Mouse (Mus musculus): ENCODE data around the gene Rgma. TPM values are rescaled to one million over a fixed set of nuclear protein-coding genes. Genes with fewer than 3 reads are reported as not detected.

Gene Rgma
- 17.3 and 18.7 TPM in 2 replicates for polyA plus RNA-seq (2014; fragmentation: Nextera tagmentation; extraction: Ambion mirVana)

- Histone ChIP-seq H3K36me3 (ENCODE audit: control insufficient read depth, insufficient read depth, low read length) (no peaks in the 10 kb centered on the region), H3K4me2 (replicated peaks; ENCODE audit: low read depth, low read length) (peak within 1 kb of the TSS; percentile 99), H3K4me1 (ENCODE audit: control insufficient read depth, insufficient read depth, low read length) (peaks cover 8% of the 10 kb centered on the region; the same call in 1 of the 2 replicates), H3K4me3 (ENCODE audit: low read length) (peak within 1 kb of the TSS; percentile 55), H3K9me3 (ENCODE audit: control insufficient read depth, low read length) (no peaks in the 10 kb centered on the region), H3K27me3 (ENCODE audit: control insufficient read depth, insufficient read depth, low read length) (peaks cover 24% of the 10 kb centered on the region), H3K9ac (ENCODE audit: low read depth, low read length) (peak within 1 kb of the TSS; percentile 66), H3K27ac (ENCODE audit: low read depth, low read length) (no peak within 1 kb of the TSS)
- WGBS, result 1% methylated on average over 81 of the region's 85 CpGs
- ATAC-seq (ENCODE audit: low FRiP score, low TSS enrichment), result peak; percentile 74
Measured at GRCm38 (mm10) chr7:73375257-73376100, at the start of gene Rgma. Gene Rgma (plus strand): TSS chr7:73375509.

- Histone ChIP-seq H3K9me3 (ENCODE audit: control insufficient read depth, low read length) (peaks cover 3% of the 10 kb centered on the region; the same call in 1 of the 2 replicates), H3K4me2 (replicated peaks; ENCODE audit: low read depth, low read length) (no peak overlapping the region), H3K27me3 (ENCODE audit: control insufficient read depth, insufficient read depth, low read length) (no peaks in the 10 kb centered on the region), H3K4me3 (ENCODE audit: low read length) (no peak overlapping the region), H3K4me1 (ENCODE audit: control insufficient read depth, insufficient read depth, low read length) (peaks cover 22% of the 10 kb centered on the region), H3K36me3 (ENCODE audit: control insufficient read depth, insufficient read depth, low read length) (no peaks in the 10 kb centered on the region), H3K9ac (ENCODE audit: low read depth, low read length) (no peak overlapping the region), H3K27ac (ENCODE audit: low read depth, low read length) (peak overlapping the region; percentile 39; the same call in 1 of the 2 replicates)
- 65% methylated on average over 14 of the region's 14 CpGs for WGBS
- ATAC-seq (ENCODE audit: low FRiP score, low TSS enrichment), result no peak
Measured at GRCm38 (mm10) chr7:73326236-73326635, 49.1 kb upstream of the Rgma start.

- Histone ChIP-seq H3K9me3 (ENCODE audit: control insufficient read depth, low read length) (peaks cover under 1% of the 10 kb centered on the region; the same call in 1 of the 2 replicates), H3K4me3 (ENCODE audit: low read length) (no peak overlapping the region), H3K36me3 (ENCODE audit: control insufficient read depth, insufficient read depth, low read length) (no peaks in the 10 kb centered on the region), H3K9ac (ENCODE audit: low read depth, low read length) (no peak overlapping the region), H3K4me2 (replicated peaks; ENCODE audit: low read depth, low read length) (no peak overlapping the region), H3K27me3 (ENCODE audit: control insufficient read depth, insufficient read depth, low read length) (no peaks in the 10 kb centered on the region), H3K27ac (ENCODE audit: low read depth, low read length) (peak overlapping the region; percentile 39; the same call in 1 of the 2 replicates), H3K4me1 (ENCODE audit: control insufficient read depth, insufficient read depth, low read length) (peaks cover 24% of the 10 kb centered on the region)
- 32% methylated on average over 11 of the region's 11 CpGs for WGBS
- ATAC-seq (ENCODE audit: low FRiP score, low TSS enrichment), result no peak
Measured at GRCm38 (mm10) chr7:73326680-73327079, 48.6 kb upstream of the Rgma start.

GRCm38 (mm10) chr7:73327193-73327592 lies 48.1 kb upstream of the Rgma start:
- Histone ChIP-seq H3K27ac (ENCODE audit: low read depth, low read length) (no peak overlapping the region), H3K36me3 (ENCODE audit: control insufficient read depth, insufficient read depth, low read length) (no peaks in the 10 kb centered on the region), H3K4me3 (ENCODE audit: low read length) (no peak overlapping the region), H3K4me1 (ENCODE audit: control insufficient read depth, insufficient read depth, low read length) (peaks cover 26% of the 10 kb centered on the region), H3K4me2 (replicated peaks; ENCODE audit: low read depth, low read length) (no peak overlapping the region), H3K9me3 (ENCODE audit: control insufficient read depth, low read length) (no peaks in the 10 kb centered on the region), H3K27me3 (ENCODE audit: control insufficient read depth, insufficient read depth, low read length) (no peaks in the 10 kb centered on the region), H3K9ac (ENCODE audit: low read depth, low read length) (no peak overlapping the region)
- 43% methylated on average over 8 of the region's 8 CpGs for WGBS
- ATAC-seq (ENCODE audit: low FRiP score, low TSS enrichment), result 0 out of 2 replicates have a peak, but pooled peaks have one; percentile 43

DNA sequence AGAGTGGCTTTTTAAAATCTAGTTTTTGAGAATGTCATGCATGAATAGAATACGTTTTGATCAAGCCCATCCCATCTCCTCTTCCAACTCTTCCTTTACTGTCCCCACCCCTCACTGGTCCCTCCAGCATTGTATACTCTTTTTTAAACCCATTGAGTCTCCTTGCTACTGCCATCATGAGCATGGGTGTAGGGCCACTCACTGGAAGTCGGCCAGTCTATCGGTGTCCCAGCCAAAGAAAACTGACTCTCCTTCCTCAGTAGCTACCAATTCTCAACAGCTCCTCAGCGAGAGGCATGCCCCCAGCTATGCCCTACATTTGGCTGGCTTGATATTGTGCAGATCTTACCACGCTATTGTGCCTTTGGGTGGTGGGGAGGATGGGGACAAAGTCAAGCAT lies 47.7 kb upstream of the Rgma start:
- Histone ChIP-seq H3K4me3 (ENCODE audit: low read length) (no peak overlapping the region), H3K27ac (ENCODE audit: low read depth, low read length) (no peak overlapping the region), H3K4me2 (replicated peaks; ENCODE audit: low read depth, low read length) (no peak overlapping the region), H3K27me3 (ENCODE audit: control insufficient read depth, insufficient read depth, low read length) (no peaks in the 10 kb centered on the region), H3K9ac (ENCODE audit: low read depth, low read length) (no peak overlapping the region), H3K36me3 (ENCODE audit: control insufficient read depth, insufficient read depth, low read length) (no peaks in the 10 kb centered on the region), H3K4me1 (ENCODE audit: control insufficient read depth, insufficient read depth, low read length) (peaks cover 26% of the 10 kb centered on the region), H3K9me3 (ENCODE audit: control insufficient read depth, low read length) (no peaks in the 10 kb centered on the region)
- WGBS, result 86% methylated on average over 5 of the region's 5 CpGs
- no peak for ATAC-seq (ENCODE audit: low FRiP score, low TSS enrichment)

DNA sequence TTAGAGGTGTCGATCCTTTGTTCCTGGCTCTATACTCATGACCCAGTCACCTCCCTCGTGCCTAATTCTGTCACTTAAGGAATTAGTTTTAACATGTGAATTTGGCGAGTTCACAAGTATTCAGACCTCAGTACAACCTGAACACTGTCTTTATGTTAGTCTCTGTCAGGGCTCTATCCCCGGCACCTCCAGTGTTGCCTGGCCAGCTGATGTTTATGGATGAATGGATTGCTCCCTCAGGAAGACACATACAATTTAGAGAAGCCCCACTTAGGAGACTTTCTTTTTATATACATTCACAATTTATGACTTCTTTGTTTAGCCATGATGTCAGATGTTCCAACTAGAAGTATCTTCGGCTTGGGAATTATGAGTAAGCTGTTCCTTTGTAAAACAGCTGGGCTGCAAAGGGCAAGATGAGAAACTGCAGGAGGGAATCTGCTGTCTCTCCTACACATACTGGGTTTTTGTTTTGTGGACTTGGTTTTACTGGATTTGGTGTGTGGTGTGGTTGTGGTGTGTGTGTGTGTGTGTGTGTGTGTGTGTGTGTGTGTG lies 46.6 kb upstream of the Rgma start:
- no peaks in the 10 kb centered on the region for H3K9me3 ChIP-seq (ENCODE audit: control insufficient read depth, low read length)
- WGBS, result 24% methylated on average over 5 of the region's 5 CpGs
- no peak overlapping the region for H3K4me3 ChIP-seq (ENCODE audit: low read length)
- no peak overlapping the region for H3K4me2 ChIP-seq (replicated peaks; ENCODE audit: low read depth, low read length)
- H3K4me1 ChIP-seq (ENCODE audit: control insufficient read depth, insufficient read depth, low read length), result peaks cover 31% of the 10 kb centered on the region
- H3K9ac ChIP-seq (ENCODE audit: low read depth, low read length), result no peak overlapping the region
- no peaks in the 10 kb centered on the region for H3K27me3 ChIP-seq (ENCODE audit: control insufficient read depth, insufficient read depth, low read length)
- ATAC-seq (ENCODE audit: low FRiP score, low TSS enrichment), result no peak
- no peak overlapping the region for H3K27ac ChIP-seq (ENCODE audit: low read depth, low read length)
- H3K36me3 ChIP-seq (ENCODE audit: control insufficient read depth, insufficient read depth, low read length), result no peaks in the 10 kb centered on the region

DNA sequence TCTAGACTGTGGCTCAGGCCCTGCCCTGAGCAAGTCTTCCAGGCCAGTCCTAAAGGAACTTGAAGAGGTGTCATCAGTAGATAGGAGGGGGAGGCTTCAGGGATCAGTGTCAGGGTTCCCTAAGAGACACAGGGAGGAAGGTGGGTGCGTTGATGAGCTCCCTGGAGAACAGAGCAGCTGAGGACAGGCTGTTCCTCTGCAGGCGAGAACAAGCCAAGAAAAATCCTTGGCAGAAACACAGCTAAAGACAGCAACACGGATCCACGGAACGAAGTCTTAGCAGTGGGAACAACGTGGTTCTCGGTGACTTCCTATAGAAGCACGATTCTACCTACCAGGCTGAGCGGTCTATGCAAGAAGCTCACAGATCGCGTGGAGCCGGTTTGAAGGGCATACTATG lies 44.6 kb upstream of the Rgma start:
- 87% methylated on average over 12 of the region's 12 CpGs for WGBS
- ATAC-seq (ENCODE audit: low FRiP score, low TSS enrichment), result no peak
- Histone ChIP-seq H3K9me3 (ENCODE audit: control insufficient read depth, low read length) (no peaks in the 10 kb centered on the region), H3K4me1 (ENCODE audit: control insufficient read depth, insufficient read depth, low read length) (peaks cover 37% of the 10 kb centered on the region), H3K27me3 (ENCODE audit: control insufficient read depth, insufficient read depth, low read length) (no peaks in the 10 kb centered on the region), H3K36me3 (ENCODE audit: control insufficient read depth, insufficient read depth, low read length) (no peaks in the 10 kb centered on the region), H3K4me3 (ENCODE audit: low read length) (no peak overlapping the region), H3K9ac (ENCODE audit: low read depth, low read length) (no peak overlapping the region), H3K27ac (ENCODE audit: low read depth, low read length) (no peak overlapping the region), H3K4me2 (replicated peaks; ENCODE audit: low read depth, low read length) (no peak overlapping the region)

- WGBS, result 66% methylated on average over 7 of the region's 7 CpGs
- no peak for ATAC-seq (ENCODE audit: low FRiP score, low TSS enrichment)
- peaks cover 32% of the 10 kb centered on the region for H3K4me1 ChIP-seq (ENCODE audit: control insufficient read depth, insufficient read depth, low read length)
Measured at GRCm38 (mm10) chr7:73331645-73332044, 43.7 kb upstream of the Rgma start.

GRCm38 (mm10) chr7:73333398-73333988 lies 41.8 kb upstream of the Rgma start:
- H3K27me3 ChIP-seq (ENCODE audit: control insufficient read depth, insufficient read depth, low read length), result no peaks in the 10 kb centered on the region
- no peak overlapping the region for H3K4me2 ChIP-seq (replicated peaks; ENCODE audit: low read depth, low read length)
- WGBS, result 41% methylated on average over 12 of the region's 12 CpGs
- no peaks in the 10 kb centered on the region for H3K36me3 ChIP-seq (ENCODE audit: control insufficient read depth, insufficient read depth, low read length)
- H3K9ac ChIP-seq (ENCODE audit: low read depth, low read length), result no peak overlapping the region
- no peaks in the 10 kb centered on the region for H3K9me3 ChIP-seq (ENCODE audit: control insufficient read depth, low read length)
- H3K4me1 ChIP-seq (ENCODE audit: control insufficient read depth, insufficient read depth, low read length), result peaks cover 21% of the 10 kb centered on the region; the same call in 1 of the 2 replicates
- H3K4me3 ChIP-seq (ENCODE audit: low read length), result no peak overlapping the region
- ATAC-seq (ENCODE audit: low FRiP score, low TSS enrichment), result peak; percentile 42; the same call in 1 of the 2 replicates
- no peak overlapping the region for H3K27ac ChIP-seq (ENCODE audit: low read depth, low read length)

More at GRCm38 (mm10) chr7:73331645-73332044, 43.7 kb upstream of the Rgma start:
- H3K9ac ChIP-seq (ENCODE audit: low read depth, low read length), result no peak overlapping the region
- no peaks in the 10 kb centered on the region for H3K36me3 ChIP-seq (ENCODE audit: control insufficient read depth, insufficient read depth, low read length)
- no peaks in the 10 kb centered on the region for H3K9me3 ChIP-seq (ENCODE audit: control insufficient read depth, low read length)
- no peak overlapping the region for H3K4me3 ChIP-seq (ENCODE audit: low read length)
- H3K27me3 ChIP-seq (ENCODE audit: control insufficient read depth, insufficient read depth, low read length), result no peaks in the 10 kb centered on the region
- no peak overlapping the region for H3K4me2 ChIP-seq (replicated peaks; ENCODE audit: low read depth, low read length)
- H3K27ac ChIP-seq (ENCODE audit: low read depth, low read length), result no peak overlapping the region
